Mouse (Mus musculus) olfactory bulb, adult 2 months (tissue): ENCODE measurements at regions not wholly inside any gene's neighbourhood (a gene's known extent, or its start where the extent isn't known, plus 50 kb on each side); places are given as distances from the start of the nearest gene placed in this dataset.

Experiments used
- CTCF ChIP-seq: fragments of 200-500 bp; IDR thresholded peaks from 2 replicates; pipeline ENCODE4 v1.5.1; 2012; ENCODE audit warnings: low read depth, mild to moderate bottlenecking, low read length, moderate library complexity; ENCODE audit not compliant: insufficient read depth
- POLR2A ChIP-seq: fragments of 200-500 bp; IDR thresholded peaks from 2 replicates; pipeline ENCODE4 v1.6.1; 2012; ENCODE audit warnings: mild to moderate bottlenecking, low read depth, low read length, moderate library complexity; ENCODE audit not compliant: insufficient read depth

- TF ChIP-seq POLR2A (no peak), CTCF (no peak)
Measured at GRCm38 (mm10) chr7:135798441-135798840, 82.3 kb upstream of the Mki67 start.
